Mouse (Mus musculus) lung, postnatal 10 days (tissue): ENCODE measurements at regions not wholly inside any gene's neighbourhood (a gene's known extent, or its start where the extent isn't known, plus 50 kb on each side); places are given as distances from the start of the nearest gene placed in this dataset.
A peak's percentile ranks its signal among the peaks of the same experiment; 100 is the strongest.
"Not testable (repeated sequence)": the region's sequence is repeated elsewhere in the genome, so short reads cannot be mapped to it uniquely, and the experiment has no call there.

ENCODE experiments used
- DNase-seq: peaks from one replicate; pipeline ENCODE4 v3.0.0; 2021

GRCm38 (mm10) chr8:35125179-35125578, 640.4 kb upstream of the Gm19410 start:
- no peak for DNase-seq

GRCm38 (mm10) chr8:35132281-35132680, 633.3 kb upstream of the Gm19410 start:
- no peak for DNase-seq

DNA sequence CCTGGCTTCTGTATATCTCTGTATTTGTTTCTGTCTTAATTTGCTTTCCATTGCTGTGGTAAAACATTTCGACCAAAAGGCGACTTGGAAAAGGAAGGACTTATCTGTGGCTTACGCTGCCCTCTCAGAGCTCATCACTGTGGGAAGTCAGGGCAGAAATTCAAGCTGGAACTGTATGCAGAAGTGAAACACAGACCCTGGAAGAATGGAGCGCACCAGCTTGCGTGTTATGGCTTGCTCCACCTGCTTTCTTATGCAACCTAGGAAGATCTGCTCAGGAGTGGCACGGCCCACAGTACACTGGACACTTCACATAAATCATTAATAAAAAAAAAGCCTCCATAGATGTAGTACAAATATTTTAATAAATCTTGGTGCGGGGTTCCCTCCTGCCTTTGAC, 630.0 kb upstream of the Gm19410 start:
- no peak for DNase-seq

DNA sequence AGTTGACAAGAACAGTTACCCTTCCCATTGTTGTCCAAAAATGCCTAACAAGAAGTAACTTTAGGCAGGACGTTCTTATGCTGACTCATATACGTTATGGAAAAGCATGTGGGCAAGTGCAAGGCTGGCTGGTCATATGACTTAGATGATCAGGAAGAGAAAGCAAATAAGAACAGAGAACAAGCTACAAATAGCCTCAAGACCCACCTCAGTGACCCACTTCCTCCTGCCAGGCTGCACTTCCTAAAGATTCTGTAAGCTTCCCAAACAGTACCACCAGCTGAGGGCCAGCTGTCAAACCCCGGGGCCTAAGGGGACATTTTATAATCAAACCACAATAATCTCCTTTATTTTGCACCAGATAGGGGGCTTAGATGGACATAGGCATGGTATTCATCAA, 628.9 kb upstream of the Gm19410 start:
- no peak for DNase-seq

GRCm38 (mm10) chr8:35140775-35141174, 624.8 kb upstream of the Gm19410 start:
- DNase-seq: no peak

DNA sequence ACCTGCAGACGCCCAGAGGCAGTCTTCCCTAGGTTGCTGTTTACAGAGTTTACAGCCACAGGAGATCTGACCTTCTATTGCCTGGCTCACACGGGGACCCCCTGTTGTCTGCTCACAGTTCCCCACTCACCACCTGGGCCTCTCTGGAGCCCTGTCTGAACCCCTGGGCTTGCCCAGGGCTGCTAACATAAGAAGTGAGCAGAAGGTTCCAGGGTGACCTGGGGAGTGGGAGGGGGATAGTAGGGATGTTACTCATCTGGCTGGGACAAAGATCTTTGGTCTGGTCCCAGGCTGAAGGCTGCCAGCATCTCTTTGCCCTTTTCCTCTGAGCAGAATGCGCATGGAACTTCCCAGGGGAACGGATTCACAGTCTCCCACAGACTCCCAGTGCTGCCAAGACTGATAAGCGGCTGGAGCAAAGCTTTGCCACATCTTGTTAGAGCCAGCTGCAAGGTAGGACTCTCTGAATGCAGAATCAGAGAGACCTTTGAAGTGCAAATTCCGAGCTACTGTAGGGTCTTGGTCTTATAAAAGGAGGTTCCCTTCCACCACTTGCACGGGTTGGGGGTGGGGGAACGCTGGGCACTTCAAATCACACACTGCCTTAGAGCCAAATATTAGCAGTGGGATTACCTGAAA, 622.5 kb upstream of the Gm19410 start:
- DNase-seq: no peak

DNA sequence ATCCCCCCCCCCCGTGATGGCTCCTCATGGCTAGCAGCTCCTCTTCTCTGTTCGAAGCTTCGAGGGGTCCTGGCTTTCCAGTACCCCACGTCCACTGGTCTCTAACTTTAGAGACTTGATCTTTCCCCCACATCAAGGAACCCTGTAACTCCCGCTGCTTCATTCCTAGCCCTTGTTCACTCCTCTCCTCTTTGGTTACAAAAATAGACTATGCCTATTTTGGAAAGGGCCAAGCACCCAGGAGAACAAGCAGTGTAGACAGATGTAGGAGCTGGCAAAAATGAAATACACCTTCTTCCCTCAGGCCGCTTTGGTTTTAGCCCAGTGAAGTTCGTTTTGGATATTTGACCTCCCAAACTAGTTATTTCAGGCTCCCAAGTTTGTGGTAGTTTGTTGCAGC, 621.9 kb upstream of the Gm19410 start:
- DNase-seq: no peak

DNA sequence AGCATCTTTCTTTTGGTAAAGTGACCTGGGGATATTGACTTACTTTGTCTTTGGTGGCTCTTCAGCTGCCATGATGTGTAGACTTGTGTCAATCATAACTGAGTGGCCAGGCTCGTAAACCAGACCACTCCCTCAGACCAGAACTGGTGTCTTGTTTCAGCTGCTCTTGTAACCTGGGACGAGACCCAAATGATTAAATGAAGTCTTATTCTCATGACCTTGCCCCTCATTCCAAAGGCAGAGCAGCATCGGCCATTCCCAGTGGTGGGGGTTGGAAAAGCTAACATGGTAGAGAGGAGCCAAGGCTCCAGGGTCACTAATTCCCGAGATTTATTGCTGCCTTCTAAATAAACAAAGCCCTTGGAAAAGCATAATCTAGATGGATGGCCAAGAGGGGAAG, 621.2 kb upstream of the Gm19410 start:
- no peak for DNase-seq

DNA sequence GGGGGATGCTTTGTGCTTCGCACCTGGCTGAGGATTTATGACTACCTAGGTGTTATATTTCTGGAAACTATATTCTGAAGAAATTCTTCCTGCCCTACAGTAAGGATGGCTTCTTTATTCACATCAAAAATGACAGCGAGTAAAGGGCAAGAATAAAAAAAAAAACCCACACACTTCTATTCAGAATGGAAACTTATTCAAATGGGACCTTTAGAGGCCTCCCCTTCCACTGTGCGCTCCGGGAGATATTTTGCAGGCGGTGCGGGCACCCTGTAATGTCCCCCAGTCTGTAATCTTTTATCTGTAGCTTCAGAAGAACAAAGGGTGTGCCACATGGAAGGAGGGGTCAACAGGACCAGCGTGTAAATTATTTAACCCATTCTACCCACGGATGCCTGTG, 618.1 kb upstream of the Gm19410 start:
- no peak for DNase-seq

DNA sequence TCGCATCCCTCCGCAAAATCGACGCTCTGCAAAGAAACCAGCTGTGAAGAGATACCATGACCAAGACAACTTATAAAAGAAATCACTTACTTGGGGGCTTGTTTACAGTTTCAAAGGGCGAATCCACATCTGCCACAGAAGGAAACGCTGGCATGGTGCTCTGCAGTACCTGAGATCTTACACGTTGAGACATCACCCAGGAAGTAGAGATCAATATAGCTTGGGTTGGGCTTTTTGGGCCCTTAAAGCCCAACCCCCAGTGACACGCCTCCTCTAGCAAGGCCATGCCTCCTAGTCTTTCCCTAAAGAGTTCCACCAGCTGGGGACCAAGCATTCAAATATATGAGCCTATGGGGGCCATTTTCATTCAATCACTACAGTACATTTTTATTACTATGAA, 617.6 kb upstream of the Gm19410 start:
- no peak for DNase-seq

GRCm38 (mm10) chr8:35152585-35152984, 613.0 kb upstream of the Gm19410 start:
- DNase-seq: no peak

- no peak for DNase-seq
These were observed 609.3 kb upstream of the Gm19410 start for GRCm38 (mm10) chr8:35156272-35156671.

- DNase-seq: no peak
These were observed 607.9 kb upstream of the Gm19410 start for GRCm38 (mm10) chr8:35157711-35158110.

- DNase-seq: peak; percentile 74
These were observed 606.3 kb upstream of the Gm19410 start for GRCm38 (mm10) chr8:35159329-35159728.

GRCm38 (mm10) chr8:35160230-35160629, 605.4 kb upstream of the Gm19410 start:
- peak; percentile 19 for DNase-seq

DNA sequence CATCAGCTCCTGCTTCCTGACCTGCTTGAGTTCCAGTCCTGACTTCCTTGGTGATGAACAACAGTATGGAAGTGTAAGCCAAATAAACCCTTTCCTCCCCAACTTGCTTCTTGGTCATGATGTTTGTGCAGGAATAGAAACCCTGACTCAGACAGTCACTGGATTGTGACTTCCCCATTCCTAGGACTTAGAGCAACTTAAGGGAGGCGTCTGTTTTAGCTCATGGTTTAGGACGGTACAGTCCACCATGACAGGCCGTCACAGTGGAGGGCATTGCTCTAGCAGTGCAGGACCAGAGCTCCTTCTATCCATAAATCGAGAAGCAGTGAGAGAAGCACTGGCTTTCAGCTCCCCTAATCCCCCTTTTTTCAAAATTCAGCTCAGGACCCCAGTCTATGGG, 603.4 kb upstream of the Gm19410 start:
- DNase-seq: not testable (repeated sequence)

DNA sequence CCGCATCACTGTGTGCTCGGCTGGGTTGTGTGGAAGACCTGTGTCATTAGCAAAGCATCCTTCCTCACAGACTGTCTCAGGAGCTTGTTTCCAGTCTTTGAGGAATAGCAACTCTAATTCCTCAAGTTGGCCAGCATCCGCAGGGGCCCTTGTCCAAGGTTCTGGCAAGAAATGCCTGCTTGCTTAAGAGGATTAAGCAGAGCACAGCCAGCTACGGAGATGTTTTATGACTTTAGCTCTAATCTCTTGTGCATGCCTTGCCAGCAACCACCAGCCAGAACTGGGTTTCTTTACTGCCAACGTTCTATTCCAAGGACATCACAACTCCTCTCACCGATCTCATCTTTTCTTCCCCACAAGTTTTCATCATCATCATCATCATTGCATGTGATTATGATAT, 599.0 kb upstream of the Gm19410 start:
- DNase-seq: no peak

DNA sequence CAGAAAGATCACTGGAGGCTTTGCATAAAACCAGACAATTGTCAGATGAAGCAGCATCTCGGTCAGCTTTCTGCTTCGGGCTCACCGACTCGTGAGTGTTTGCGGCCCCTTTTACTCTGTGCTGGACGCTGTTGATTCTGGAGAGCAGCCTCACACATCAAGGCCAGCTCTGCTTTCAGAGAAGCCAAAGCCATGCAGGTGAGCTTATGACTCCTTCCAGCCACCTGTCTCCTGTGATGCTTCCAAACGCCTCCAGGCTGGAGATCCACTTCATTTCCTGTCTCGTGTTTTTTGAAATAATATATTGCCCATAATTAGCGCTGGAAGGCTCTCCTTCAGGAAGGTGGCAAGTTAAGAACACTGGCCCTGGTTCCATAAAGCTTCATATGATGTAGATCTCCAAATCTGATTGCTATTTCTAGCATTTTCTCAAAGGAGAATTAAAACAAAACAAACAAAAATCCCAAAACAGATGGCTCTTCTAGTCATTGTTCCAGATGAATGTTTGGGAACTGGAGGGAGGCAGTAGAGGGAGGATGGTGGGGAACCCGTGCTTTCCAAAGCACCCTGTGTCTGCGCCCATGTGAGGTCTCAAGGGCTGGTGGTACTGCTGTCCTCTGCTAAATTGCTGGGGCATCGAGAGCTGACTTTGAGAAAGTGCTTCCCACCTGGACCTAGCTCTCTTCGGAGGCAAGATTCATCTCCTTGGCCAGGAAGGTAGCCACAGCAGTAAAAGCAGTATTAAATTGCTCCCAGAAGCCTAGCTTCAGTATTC, 593.9 kb upstream of the Gm19410 start:
- no peak for DNase-seq

DNA sequence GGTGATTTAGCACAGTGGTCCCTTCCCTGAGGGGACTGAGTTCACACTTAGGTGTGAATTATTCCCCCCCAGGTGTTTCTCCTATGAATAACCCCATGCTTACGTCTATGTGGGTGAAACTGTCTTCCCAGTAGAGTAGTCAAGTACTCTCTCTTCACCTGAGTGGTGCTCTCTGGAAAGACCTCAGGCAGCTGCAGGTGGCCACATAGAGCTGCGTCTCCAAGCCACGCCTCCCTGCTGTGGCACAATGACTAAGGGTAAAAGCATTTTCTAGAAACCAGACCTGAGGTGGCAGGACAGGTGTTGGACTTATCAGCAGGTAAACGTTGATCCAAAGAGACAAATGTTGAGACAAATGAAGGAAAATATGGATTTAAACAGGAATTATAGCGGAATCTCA, 588.3 kb upstream of the Gm19410 start:
- peak; percentile 29 for DNase-seq

DNA sequence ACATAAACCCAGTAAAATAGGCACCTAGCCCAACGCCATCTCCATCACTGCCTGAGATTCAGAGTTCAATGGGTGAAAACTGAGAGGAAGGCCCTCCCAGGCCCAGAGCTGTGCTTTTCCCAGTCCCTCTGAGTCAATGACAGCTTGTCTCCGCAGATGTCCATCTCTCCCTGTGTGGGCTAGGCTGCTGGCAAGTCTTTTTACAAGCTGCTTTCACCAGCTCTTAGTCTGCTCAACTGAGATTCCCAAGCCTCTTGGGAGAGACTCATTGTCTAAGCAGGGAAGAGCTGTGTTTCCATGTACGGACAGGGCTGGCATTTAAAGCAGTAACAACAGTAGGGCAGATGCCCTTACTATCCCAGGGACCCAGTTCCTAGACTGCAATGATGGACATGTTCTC, 585.5 kb upstream of the Gm19410 start:
- DNase-seq: no peak

DNA sequence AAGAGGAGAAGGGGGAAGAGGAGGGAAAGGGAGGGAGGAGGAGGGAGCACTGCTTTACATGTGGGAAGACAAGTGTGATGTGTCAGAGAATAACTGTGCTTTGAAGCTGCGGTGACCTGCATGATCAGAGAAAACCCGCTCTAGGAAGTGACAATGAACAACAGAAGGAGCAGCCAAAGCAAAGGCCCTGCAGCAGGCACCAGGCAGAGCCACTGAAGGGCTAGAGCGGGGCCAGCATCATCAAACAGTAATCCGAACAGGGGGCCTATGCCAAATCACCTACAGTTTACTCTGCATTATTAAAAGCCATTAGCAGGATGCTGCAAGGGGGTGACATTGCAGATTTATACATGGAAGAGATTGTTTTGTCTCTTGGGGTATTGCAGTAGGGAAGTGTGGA, 583.4 kb upstream of the Gm19410 start:
- no peak for DNase-seq

GRCm38 (mm10) chr8:35183423-35183822, 582.2 kb upstream of the Gm19410 start:
- DNase-seq: no peak

- DNase-seq: no peak
These were observed 580.4 kb upstream of the Gm19410 start for GRCm38 (mm10) chr8:35185165-35185564.

DNA sequence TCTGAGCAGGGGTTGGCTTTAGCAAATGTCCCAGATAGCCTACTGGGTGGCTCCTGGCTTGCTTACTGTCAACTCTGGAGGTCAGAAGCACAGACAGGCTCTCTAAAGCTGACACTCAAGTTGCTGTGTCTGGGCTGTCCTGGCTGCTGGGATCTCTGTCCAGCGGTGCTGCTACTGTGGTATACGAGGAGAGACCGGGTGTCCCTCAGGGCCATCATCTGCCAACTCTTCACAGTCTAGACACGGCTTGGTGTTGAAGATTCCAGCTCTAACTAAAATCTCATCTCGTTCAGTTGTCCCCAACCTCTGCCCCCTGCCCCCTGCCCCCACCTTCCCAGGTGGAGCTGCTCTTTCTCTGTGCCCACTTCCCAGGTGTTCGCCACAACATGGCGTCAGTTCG, 577.1 kb upstream of the Gm19410 start:
- DNase-seq: no peak

GRCm38 (mm10) chr8:35189695-35190094, 575.9 kb upstream of the Gm19410 start:
- no peak for DNase-seq
